In the genomic region with DNA sequence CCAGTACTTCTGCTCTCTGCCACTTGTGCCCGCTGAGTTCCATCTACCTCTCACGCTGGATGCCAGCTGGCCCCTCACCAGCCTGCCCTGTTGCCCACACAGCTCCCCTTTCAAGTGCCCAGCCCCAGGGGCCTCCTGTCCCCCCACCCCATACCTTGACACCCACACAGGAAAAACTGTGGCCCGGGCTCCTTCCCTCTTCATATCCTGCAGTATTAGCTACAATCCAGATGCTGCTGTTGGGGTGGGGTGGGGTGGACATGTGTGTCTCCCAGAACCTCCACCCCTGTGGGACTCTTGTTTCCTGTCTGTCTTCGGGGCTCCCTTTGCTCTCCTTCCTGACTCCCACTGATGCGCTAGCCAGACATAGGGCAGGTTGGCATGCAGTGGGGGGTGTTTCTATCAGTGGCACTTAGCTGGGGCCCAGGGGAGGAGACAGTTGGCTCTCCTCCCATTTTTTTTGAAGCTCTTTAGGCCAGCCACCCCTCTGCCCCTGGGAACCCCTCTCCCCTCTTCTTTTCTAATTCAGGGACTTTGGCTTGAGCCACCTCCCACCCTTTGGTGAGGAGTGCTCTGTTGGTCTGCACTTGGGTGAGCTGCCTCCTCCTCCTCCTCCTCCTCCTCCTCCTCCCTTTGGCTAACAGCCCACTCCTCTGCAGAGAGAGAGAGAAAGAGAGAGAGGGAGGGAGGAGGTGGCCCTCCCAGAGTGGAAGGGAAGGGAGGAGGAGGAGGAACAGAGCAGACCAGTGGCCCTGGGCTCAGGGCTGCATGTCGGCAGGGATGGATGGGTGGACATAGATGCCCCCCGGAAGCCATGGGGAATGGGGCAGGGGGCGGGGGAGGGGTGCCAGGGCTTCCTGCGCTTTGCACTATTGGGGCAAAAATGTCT, we compare ENCODE assay signal across 8 mouse cellular contexts. TPM values are rescaled to one million over a fixed set of nuclear protein-coding genes. Genes with fewer than 3 reads are reported as not detected.
A peak's percentile ranks its signal among the peaks of the same experiment; 100 is the strongest.
DNase-seq lines count a peak whose midpoint lies in the region; ATAC-seq and TF ChIP-seq lines count a peak whose summit lies in the region.

No protein-coding gene starts in this region.

- peak overlapping the region; percentile 74 for H3K27ac ChIP-seq in layer of hippocampus, adult 2 months
- H3K27ac ChIP-seq in forebrain, embryonic 12.5 days = peak overlapping the region; percentile 57
- peak overlapping the region; percentile 94 for H3K27ac ChIP-seq in liver, embryonic 12.5 days
- H3K27ac ChIP-seq in stomach, embryonic 16.5 days (ENCODE audit: low read length) = peak overlapping the region; percentile 14

- H3K36me3 ChIP-seq in forebrain, embryonic 12.5 days (replicated peaks) = peaks cover 60% of the 10 kb centered on the region
- H3K36me3 ChIP-seq in liver, embryonic 12.5 days = peaks cover 67% of the 10 kb centered on the region
- H3K36me3 ChIP-seq in stomach, embryonic 16.5 days (ENCODE audit: control insufficient read depth, insufficient read depth, low read length) = peaks cover 31% of the 10 kb centered on the region

- H3K9me3 ChIP-seq in forebrain, embryonic 12.5 days = no peaks in the 10 kb centered on the region
- no peaks in the 10 kb centered on the region for H3K9me3 ChIP-seq in liver, embryonic 12.5 days (replicated peaks)
- H3K9me3 ChIP-seq in stomach, embryonic 16.5 days (replicated peaks; ENCODE audit: control insufficient read depth, low read length) = no peaks in the 10 kb centered on the region

- TF ChIP-seq CTCF in layer of hippocampus, adult 2 months (conservative IDR thresholded peaks at IDR 0.05) = no peak

- WGBS in forebrain, embryonic 12.5 days = 48% methylated on average over 9 of the region's 9 CpGs
- WGBS in liver, embryonic 12.5 days (ENCODE audit: insufficient replicate concordance) = 57% methylated on average over 7 of the region's 9 CpGs
- WGBS in stomach, embryonic 16.5 days = 37% methylated on average over 9 of the region's 9 CpGs

- no peak overlapping the region for H3K4me3 ChIP-seq in layer of hippocampus, adult 2 months
- H3K4me3 ChIP-seq in forebrain, embryonic 12.5 days (replicated peaks) = no peak overlapping the region
- H3K4me3 ChIP-seq in liver, embryonic 12.5 days = no peak overlapping the region
- H3K4me3 ChIP-seq in stomach, embryonic 16.5 days (replicated peaks; ENCODE audit: low read length) = no peak overlapping the region

- H3K4me2 ChIP-seq in forebrain, embryonic 12.5 days = no peak overlapping the region; the same call in 1 of the 2 replicates
- no peak overlapping the region for H3K4me2 ChIP-seq in liver, embryonic 12.5 days
- no peak overlapping the region for H3K4me2 ChIP-seq in stomach, embryonic 16.5 days (ENCODE audit: low read depth, low read length)

- DNase-seq in layer of hippocampus, adult 2 months (ENCODE audit: low spot score in 2 of 2) = peak in 1 of 2 experiments; percentile 10
- no peak for DNase-seq in layer of hippocampus, adult 18-20 months (ENCODE audit: low spot score in 2 of 2)
- DNase-seq in heart, postnatal 25 days (ENCODE audit: low spot score) = peak; percentile 56
- DNase-seq in yolk sac, embryonic 10.5 days (ENCODE audit: low spot score) = no peak
- DNase-seq in left cerebral cortex, postnatal 36 days (ENCODE audit: low spot score in 2 of 2) = no peak

- H3K9ac ChIP-seq in forebrain, embryonic 12.5 days = peak overlapping the region; percentile 45
- no peak overlapping the region for H3K9ac ChIP-seq in liver, embryonic 12.5 days
- peak overlapping the region; percentile 26; the same call in 1 of the 2 replicates for H3K9ac ChIP-seq in stomach, embryonic 16.5 days (ENCODE audit: low read length)

- H3K27me3 ChIP-seq in forebrain, embryonic 12.5 days = no peaks in the 10 kb centered on the region
- H3K27me3 ChIP-seq in liver, embryonic 12.5 days (replicated peaks) = no peaks in the 10 kb centered on the region
- no peaks in the 10 kb centered on the region for H3K27me3 ChIP-seq in stomach, embryonic 16.5 days (ENCODE audit: control insufficient read depth, insufficient read depth, low read length)

- H3K4me1 ChIP-seq in forebrain, embryonic 12.5 days = peaks cover 41% of the 10 kb centered on the region
- H3K4me1 ChIP-seq in liver, embryonic 12.5 days = peaks cover 86% of the 10 kb centered on the region
- peaks cover 50% of the 10 kb centered on the region for H3K4me1 ChIP-seq in stomach, embryonic 16.5 days (ENCODE audit: control insufficient read depth, insufficient read depth, low read length)

- intact Hi-C loops in heart, postnatal 25 days (cut with DNase I) = no loop called here
- intact Hi-C loops in left cerebral cortex, postnatal 36 days (cut with DNase I) = no loop called here

- no peak for ATAC-seq in forebrain, embryonic 12.5 days (ENCODE audit: low FRiP score)
- no peak for ATAC-seq in liver, embryonic 12.5 days
- ATAC-seq in stomach, embryonic 16.5 days (ENCODE audit: insufficient read depth, low FRiP score) = peak; percentile 9; the same call in 1 of the 2 replicates

RNA-seq across cellular contexts. Expression of a gene that starts 9.5 kb away (rescaled TPM):
- 10 to 100 TPM; 93.2 to 94.0 TPM for total RNA-seq in layer of hippocampus, adult 2 months (2021)
- total RNA-seq in layer of hippocampus, adult 18-20 months (2021) = 10 to 100 TPM; 66.6 to 84.3 TPM
- polyA plus RNA-seq in forebrain, embryonic 12.5 days (2016; fragmentation: Nextera tagmentation; extraction: Ambion mirVana) = 2.1 and 2.2 TPM in 2 replicates
- 100 to 1,000 TPM in 1 of 2 experiments, 10 to 100 TPM in 1; 61.2 to 129 TPM for total RNA-seq in heart, postnatal 25 days (2021)
- polyA plus RNA-seq in liver, embryonic 12.5 days (2016; fragmentation: Nextera tagmentation; extraction: Ambion mirVana) = 1.3 and 1.4 TPM in 2 replicates
- polyA plus RNA-seq in stomach, embryonic 16.5 days (2015; fragmentation: Nextera tagmentation; extraction: Ambion mirVana) = 2.6 and 4.1 TPM in 2 replicates
- total RNA-seq in left cerebral cortex, postnatal 36 days (2021) = 100 to 1,000 TPM; 117 to 141 TPM

RNA-seq across cellular contexts. Expression of a gene that starts 25.2 kb away (rescaled TPM):
- 1,000 to 10,000 TPM in 1 of 2 experiments, 100 to 1,000 TPM in 1; 996 to 1,082 TPM for total RNA-seq in layer of hippocampus, adult 2 months (2021)
- total RNA-seq in layer of hippocampus, adult 18-20 months (2021) = 1,000 to 10,000 TPM; 1,110 to 1,111 TPM
- polyA plus RNA-seq in forebrain, embryonic 12.5 days (2016; fragmentation: Nextera tagmentation; extraction: Ambion mirVana) = 53.4 and 59.8 TPM in 2 replicates
- total RNA-seq in heart, postnatal 25 days (2021) = 100 to 1,000 TPM; 102 to 117 TPM
- 13.0 and 13.3 TPM in 2 replicates for polyA plus RNA-seq in liver, embryonic 12.5 days (2016; fragmentation: Nextera tagmentation; extraction: Ambion mirVana)
- polyA plus RNA-seq in stomach, embryonic 16.5 days (2015; fragmentation: Nextera tagmentation; extraction: Ambion mirVana) = 32.9 and 37.8 TPM in 2 replicates
- 100 to 1,000 TPM; 718 to 779 TPM for total RNA-seq in left cerebral cortex, postnatal 36 days (2021)

RNA-seq across cellular contexts. Expression of a gene that starts 29.7 kb away (rescaled TPM):
- total RNA-seq in layer of hippocampus, adult 2 months (2021) = 100 to 1,000 TPM; 168 to 178 TPM
- 100 to 1,000 TPM; 178 to 183 TPM for total RNA-seq in layer of hippocampus, adult 18-20 months (2021)
- polyA plus RNA-seq in forebrain, embryonic 12.5 days (2016; fragmentation: Nextera tagmentation; extraction: Ambion mirVana) = 39.3 and 39.9 TPM in 2 replicates
- total RNA-seq in heart, postnatal 25 days (2021) = 10 to 100 TPM; 73.0 to 78.1 TPM
- polyA plus RNA-seq in liver, embryonic 12.5 days (2016; fragmentation: Nextera tagmentation; extraction: Ambion mirVana) = 11.5 and 11.7 TPM in 2 replicates
- 18.0 and 18.4 TPM in 2 replicates for polyA plus RNA-seq in stomach, embryonic 16.5 days (2015; fragmentation: Nextera tagmentation; extraction: Ambion mirVana)
- 100 to 1,000 TPM; 169 to 193 TPM for total RNA-seq in left cerebral cortex, postnatal 36 days (2021)

RNA-seq across cellular contexts. Expression of a gene that starts 36.4 kb away (rescaled TPM):
- 100 to 1,000 TPM; 146 to 148 TPM for total RNA-seq in layer of hippocampus, adult 2 months (2021)
- total RNA-seq in layer of hippocampus, adult 18-20 months (2021) = 100 to 1,000 TPM; 126 TPM
- 88.1 and 95.0 TPM in 2 replicates for polyA plus RNA-seq in forebrain, embryonic 12.5 days (2016; fragmentation: Nextera tagmentation; extraction: Ambion mirVana)
- 10 to 100 TPM; 45.2 to 48.8 TPM for total RNA-seq in heart, postnatal 25 days (2021)
- polyA plus RNA-seq in liver, embryonic 12.5 days (2016; fragmentation: Nextera tagmentation; extraction: Ambion mirVana) = 42.0 and 43.7 TPM in 2 replicates
- 42.2 and 44.2 TPM in 2 replicates for polyA plus RNA-seq in stomach, embryonic 16.5 days (2015; fragmentation: Nextera tagmentation; extraction: Ambion mirVana)
- total RNA-seq in left cerebral cortex, postnatal 36 days (2021) = 100 to 1,000 TPM; 123 to 133 TPM

RNA-seq across cellular contexts. Expression of a gene that starts 39.0 kb away (rescaled TPM):
- 10 to 100 TPM; 61.0 to 62.1 TPM for total RNA-seq in layer of hippocampus, adult 2 months (2021)
- total RNA-seq in layer of hippocampus, adult 18-20 months (2021) = 10 to 100 TPM; 57.0 to 58.4 TPM
- polyA plus RNA-seq in forebrain, embryonic 12.5 days (2016; fragmentation: Nextera tagmentation; extraction: Ambion mirVana) = 63.2 and 67.4 TPM in 2 replicates
- 10 to 100 TPM; 22.4 to 25.5 TPM for total RNA-seq in heart, postnatal 25 days (2021)
- 26.4 and 29.7 TPM in 2 replicates for polyA plus RNA-seq in liver, embryonic 12.5 days (2016; fragmentation: Nextera tagmentation; extraction: Ambion mirVana)
- 25.1 and 26.3 TPM in 2 replicates for polyA plus RNA-seq in stomach, embryonic 16.5 days (2015; fragmentation: Nextera tagmentation; extraction: Ambion mirVana)
- 10 to 100 TPM; 46.7 to 63.5 TPM for total RNA-seq in left cerebral cortex, postnatal 36 days (2021)

Comparison
In these comparisons a context has a peak if more than half of its experiments do, and no peak if none do; other contexts are left out.
1. H3K27ac ChIP-seq: peak in every context shown above with its lines; median percentile 94 in liver, embryonic 12.5 days; 74 in layer of hippocampus, adult 2 months; 57 in forebrain, embryonic 12.5 days; 14 in stomach, embryonic 16.5 days.
2. RNA of a gene that starts 25.2 kb away (total RNA-seq): 1,110 to 1,111 TPM in layer of hippocampus, adult 18-20 months, 996 to 1,082 TPM in layer of hippocampus, adult 2 months and 718 to 779 TPM in left cerebral cortex, postnatal 36 days; 102 to 117 TPM in heart, postnatal 25 days; every median in the first group is over 4 times any median in the second.